Comparison of ENCODE assay signal across 7 mouse cellular contexts in genomic region chr12:111376053-111376452, GRCm38 (mm10). TPM values are rescaled to one million over a fixed set of nuclear protein-coding genes. Genes with fewer than 3 reads are reported as not detected.
DNase-seq lines count a peak whose midpoint lies in the region; ATAC-seq and TF ChIP-seq lines count a peak whose summit lies in the region.

No protein-coding gene starts in this region.

- H3K4me2 ChIP-seq in lung, postnatal 0 days (replicated peaks; ENCODE audit: low read depth, low read length), result peak overlapping the region; percentile 83
- H3K4me2 ChIP-seq in forebrain, embryonic 14.5 days (ENCODE audit: low read length), result peak overlapping the region; percentile 94
- peak overlapping the region; percentile 93 for H3K4me2 ChIP-seq in liver, embryonic 12.5 days

- H3K36me3 ChIP-seq in lung, postnatal 0 days (ENCODE audit: insufficient read depth, low read length), result no peaks in the 10 kb centered on the region
- H3K36me3 ChIP-seq in forebrain, embryonic 14.5 days (ENCODE audit: control insufficient read depth, insufficient read depth, low read length), result no peaks in the 10 kb centered on the region
- no peaks in the 10 kb centered on the region for H3K36me3 ChIP-seq in liver, embryonic 12.5 days

- H3K9me3 ChIP-seq in lung, postnatal 0 days (ENCODE audit: low read length), result no peaks in the 10 kb centered on the region
- no peaks in the 10 kb centered on the region for H3K9me3 ChIP-seq in forebrain, embryonic 14.5 days (replicated peaks; ENCODE audit: control insufficient read depth, low read length)
- H3K9me3 ChIP-seq in liver, embryonic 12.5 days (replicated peaks), result no peaks in the 10 kb centered on the region

- H3K4me3 ChIP-seq in lung, postnatal 0 days (ENCODE audit: low read depth, low read length), result peak overlapping the region; percentile 96
- H3K4me3 ChIP-seq in forebrain, embryonic 14.5 days (ENCODE audit: low read depth, low read length), result peak overlapping the region; percentile 97
- H3K4me3 ChIP-seq in liver, embryonic 12.5 days, result peak overlapping the region; percentile 71

- no peak for TF ChIP-seq EP300 in lung, postnatal 0 days (IDR thresholded peaks at IDR 0.05)

- no peak for TF ChIP-seq CTCF in lung, postnatal 0 days (IDR thresholded peaks at IDR 0.05)

- peak; percentile 39 for DNase-seq in lung, postnatal 0 days (ENCODE audit: low spot score)
- DNase-seq in lung, postnatal 4 days, result no peak
- DNase-seq in forebrain, embryonic 14.5 days (ENCODE audit: low spot score), result no peak
- peak; percentile 23 for DNase-seq in yolk sac, embryonic 10.5 days (ENCODE audit: low spot score)
- no peak for DNase-seq in left cerebral cortex, postnatal 36 days (ENCODE audit: low spot score in 2 of 2)

- H3K27me3 ChIP-seq in lung, postnatal 0 days (replicated peaks; ENCODE audit: insufficient read depth, low read length), result no peaks in the 10 kb centered on the region
- no peaks in the 10 kb centered on the region for H3K27me3 ChIP-seq in forebrain, embryonic 14.5 days (replicated peaks; ENCODE audit: control insufficient read depth, insufficient read depth, low read length)
- H3K27me3 ChIP-seq in liver, embryonic 12.5 days (replicated peaks), result peaks cover 48% of the 10 kb centered on the region

- H3K9ac ChIP-seq in lung, postnatal 0 days (replicated peaks; ENCODE audit: low read depth), result peak overlapping the region; percentile 94
- peak overlapping the region; percentile 92 for H3K9ac ChIP-seq in forebrain, embryonic 14.5 days (ENCODE audit: low read length)
- H3K9ac ChIP-seq in liver, embryonic 12.5 days, result 0 out of 2 replicates have a peak overlapping the region, but pooled peaks have one; percentile 8

- no peak for ATAC-seq in lung, postnatal 0 days
- no peak for ATAC-seq in forebrain, embryonic 14.5 days
- ATAC-seq in liver, embryonic 12.5 days, result no peak
- ATAC-seq in CD4-positive, CD25-positive, alpha-beta regulatory T cell, adult 4 months, result no peak

- intact Hi-C loops in left cerebral cortex, postnatal 36 days (cut with DNase I), result no loop called here

- peaks cover 16% of the 10 kb centered on the region; the same call in 1 of the 2 replicates for H3K4me1 ChIP-seq in lung, postnatal 0 days (ENCODE audit: insufficient read depth, low read depth, low read length)
- H3K4me1 ChIP-seq in forebrain, embryonic 14.5 days (ENCODE audit: control insufficient read depth, insufficient read depth, low read length), result peaks cover 10% of the 10 kb centered on the region
- peaks cover 64% of the 10 kb centered on the region for H3K4me1 ChIP-seq in liver, embryonic 12.5 days

- peak overlapping the region; percentile 99 for H3K27ac ChIP-seq in lung, postnatal 0 days (ENCODE audit: low read length)
- no peak overlapping the region for H3K27ac ChIP-seq in forebrain, embryonic 14.5 days (ENCODE audit: low read depth, low read length)
- no peak overlapping the region; the same call in 1 of the 2 replicates for H3K27ac ChIP-seq in liver, embryonic 12.5 days

- WGBS in lung, postnatal 0 days, result 7% methylated on average over 6 of the region's 6 CpGs
- 48% methylated on average over 6 of the region's 6 CpGs for WGBS in forebrain, embryonic 14.5 days
- WGBS in liver, embryonic 12.5 days (ENCODE audit: insufficient replicate concordance), result 16% methylated on average over 6 of the region's 6 CpGs

RNA-seq across cellular contexts. Expression of gene Cdc42bpb, which starts 1.5 kb away (rescaled TPM):
- polyA plus RNA-seq in lung, postnatal 0 days (2015; fragmentation: Nextera tagmentation; extraction: Ambion mirVana), result 29.0 and 32.5 TPM in 2 replicates
- polyA plus RNA-seq in forebrain, embryonic 14.5 days (2014; fragmentation: Nextera tagmentation; extraction: Ambion mirVana), result 28.8 and 34.6 TPM in 2 replicates
- polyA plus RNA-seq in liver, embryonic 12.5 days (2016; fragmentation: Nextera tagmentation; extraction: Ambion mirVana), result 13.0 and 15.1 TPM in 2 replicates
- total RNA-seq in left cerebral cortex, postnatal 36 days (2021), result 100 to 1,000 TPM; 146 to 152 TPM
- polyA plus RNA-seq in CD4-positive, CD25-positive, alpha-beta regulatory T cell, adult 4 months (2017; shearing (Covaris generic)), result under 1 TPM; 0.32 to 0.43 TPM

RNA-seq across cellular contexts. Expression of gene Lbhd2, which starts 30.6 kb away (rescaled TPM):
- polyA plus RNA-seq in lung, postnatal 0 days (2015; fragmentation: Nextera tagmentation; extraction: Ambion mirVana), result 0.37 and 1.1 TPM in 2 replicates
- 2.4 and 2.8 TPM in 2 replicates for polyA plus RNA-seq in forebrain, embryonic 14.5 days (2014; fragmentation: Nextera tagmentation; extraction: Ambion mirVana)
- 0.28 TPM in 1 of 2 replicates, not detected in the other for polyA plus RNA-seq in liver, embryonic 12.5 days (2016; fragmentation: Nextera tagmentation; extraction: Ambion mirVana)
- 1 to 10 TPM; 1.2 to 1.9 TPM for total RNA-seq in left cerebral cortex, postnatal 36 days (2021)
- not detected for polyA plus RNA-seq in CD4-positive, CD25-positive, alpha-beta regulatory T cell, adult 4 months (2017; shearing (Covaris generic))

RNA-seq across cellular contexts. Expression of gene Exoc3l4, which starts 40.8 kb away (rescaled TPM):
- polyA plus RNA-seq in lung, postnatal 0 days (2015; fragmentation: Nextera tagmentation; extraction: Ambion mirVana), result 21.3 and 24.4 TPM in 2 replicates
- polyA plus RNA-seq in forebrain, embryonic 14.5 days (2014; fragmentation: Nextera tagmentation; extraction: Ambion mirVana), result 2.2 and 2.7 TPM in 2 replicates
- 15.5 and 18.2 TPM in 2 replicates for polyA plus RNA-seq in liver, embryonic 12.5 days (2016; fragmentation: Nextera tagmentation; extraction: Ambion mirVana)
- 1 to 10 TPM; 1.1 to 1.4 TPM for total RNA-seq in left cerebral cortex, postnatal 36 days (2021)
- not detected for polyA plus RNA-seq in CD4-positive, CD25-positive, alpha-beta regulatory T cell, adult 4 months (2017; shearing (Covaris generic))

Comparison
In these comparisons a context has a peak if more than half of its experiments do, and no peak if none do; other contexts are left out.
1. DNase-seq: peak in lung, postnatal 0 days (single experiment) and yolk sac, embryonic 10.5 days (single experiment); none in lung, postnatal 4 days (0 of 2), forebrain, embryonic 14.5 days (single experiment) and left cerebral cortex, postnatal 36 days (0 of 2).
2. H3K9ac ChIP-seq: peak in every context shown above with its lines; median percentile 94 in lung, postnatal 0 days; 92 in forebrain, embryonic 14.5 days; 8 in liver, embryonic 12.5 days.
3. Peak in every context shown above with its lines, with median percentiles within 50 percentile points of each other: H3K4me2 ChIP-seq and H3K4me3 ChIP-seq.